Mouse (Mus musculus) limb, embryonic 10.5 days (tissue): ENCODE results near the gene Inafm2. TPM values are rescaled to one million over a fixed set of nuclear protein-coding genes. Genes with fewer than 3 reads are reported as not detected.

Experiments used
- DNase-seq: peaks from one replicate; pipeline ENCODE4 v3.0.0-alpha.2; 2017; ENCODE audit warnings: low spot score
- H3K27ac ChIP-seq: fragments of 300-500 bp; sonication (generic); 2 replicates; pipeline ENCODE4 v1.5.1; 2016; ENCODE audit warnings: mild to moderate bottlenecking
- H3K27me3 ChIP-seq: fragments of 300-500 bp; sonication (generic); 2 replicates; pipeline ENCODE4 v1.6.1; 2016; ENCODE audit warnings: low read depth, mild to moderate bottlenecking; ENCODE audit not compliant: poor library complexity, severe bottlenecking
- H3K36me3 ChIP-seq: fragments of 300-500 bp; sonication (generic); 2 replicates; pipeline ENCODE4 v1.6.1; 2016; ENCODE audit warnings: mild to moderate bottlenecking, moderate library complexity
- H3K4me1 ChIP-seq: fragments of 300-500 bp; sonication (generic); 2 replicates; pipeline ENCODE4 v1.6.1; 2016
- H3K4me3 ChIP-seq: fragments of 300-500 bp; sonication (generic); 2 replicates; pipeline ENCODE4 v1.5.1; 2016; ENCODE audit warnings: mild to moderate bottlenecking, moderate library complexity
- H3K9me3 ChIP-seq: fragments of 300-500 bp; sonication (generic); replicated peaks from 2 replicates; pipeline ENCODE4 v1.6.1; 2016; ENCODE audit warnings: mild to moderate bottlenecking
- WGBS: fragments of 180-500 bp; shearing (Covaris S2); methylation state at CpG from one replicate; pipeline ENCODE4 v1.1.7; 2016; 5-methylcytosine and 5-hydroxymethylcytosine counted together
- polyA plus RNA-seq: library from polyadenylated mRNA; unstranded; fragments of >200 nt; fragmentation: Nextera tagmentation; extraction: Ambion mirVana; gene quantifications from 2 replicates; pipeline ENCODE4 v1.2.1, GENCODE M21; 2016

The Inafm2 gene
- polyA plus RNA-seq, 1 experiment from 2014 or later, result 16.3 TPM

GRCm38 (mm10) chr2:118764094-118764831, 18.7 kb downstream of the Inafm2 start:
- peak; percentile 60 for DNase-seq
- Histone ChIP-seq H3K36me3 (0 out of 2 replicates have a peak, but pooled peaks cover 4% of the 10 kb centered on the region), H3K27ac (no peak overlapping the region), H3K9me3 (no peaks in the 10 kb centered on the region), H3K27me3 (peaks cover 52% of the 10 kb centered on the region), H3K4me3 (no peak overlapping the region), H3K4me1 (peaks cover 27% of the 10 kb centered on the region)
- 26% methylated on average over 11 of the region's 11 CpGs for WGBS

- H3K4me1 ChIP-seq, result peaks cover 24% of the 10 kb centered on the region
- no peak for DNase-seq
- H3K36me3 ChIP-seq, result 0 out of 2 replicates have a peak, but pooled peaks cover 4% of the 10 kb centered on the region
- H3K27ac ChIP-seq, result no peak overlapping the region
- WGBS, result 88% methylated on average over 5 of the region's 5 CpGs
- no peak overlapping the region for H3K4me3 ChIP-seq
- peaks cover 47% of the 10 kb centered on the region for H3K27me3 ChIP-seq
- no peaks in the 10 kb centered on the region for H3K9me3 ChIP-seq
Measured at GRCm38 (mm10) chr2:118764875-118765274, 19.3 kb downstream of the Inafm2 start.

GRCm38 (mm10) chr2:118766041-118767033, 20.8 kb downstream of the Inafm2 start:
- 73% methylated on average over 10 of the region's 10 CpGs for WGBS
- Histone ChIP-seq H3K4me1 (peaks cover 21% of the 10 kb centered on the region), H3K27ac (no peak overlapping the region), H3K36me3 (0 out of 2 replicates have a peak, but pooled peaks cover 4% of the 10 kb centered on the region), H3K27me3 (peaks cover 32% of the 10 kb centered on the region), H3K4me3 (no peak overlapping the region), H3K9me3 (no peaks in the 10 kb centered on the region)
- no peak for DNase-seq

- no peaks in the 10 kb centered on the region for H3K36me3 ChIP-seq
- H3K27ac ChIP-seq, result no peak within 1 kb of the TSS
- no peak within 1 kb of the TSS for H3K4me3 ChIP-seq
- H3K9me3 ChIP-seq, result no peaks in the 10 kb centered on the region
- 82% methylated on average over 6 of the region's 6 CpGs for WGBS
- H3K27me3 ChIP-seq, result no peaks in the 10 kb centered on the region; the same call in 1 of the 2 replicates
- no peak for DNase-seq
- H3K4me1 ChIP-seq, result 0 out of 2 replicates have a peak, but pooled peaks cover 2% of the 10 kb centered on the region
Measured at GRCm38 (mm10) chr2:118772158-118772874, 26.8 kb downstream of the Inafm2 start, which contains the start of gene Phgr1. TSS of gene Phgr1 (plus strand) at chr2:118772769.

- Histone ChIP-seq H3K4me1 (peaks cover 10% of the 10 kb centered on the region), H3K27me3 (peaks cover 4% of the 10 kb centered on the region; the same call in 1 of the 2 replicates), H3K36me3 (no peaks in the 10 kb centered on the region), H3K27ac (no peak overlapping the region), H3K9me3 (no peaks in the 10 kb centered on the region), H3K4me3 (no peak overlapping the region)
- DNase-seq, result no peak
- WGBS, result 84% methylated on average over 2 of the region's 2 CpGs
Measured at GRCm38 (mm10) chr2:118774536-118774935, 29.0 kb downstream of the Inafm2 start.

GRCm38 (mm10) chr2:118775396-118775795, 29.8 kb downstream of the Inafm2 start:
- Histone ChIP-seq H3K4me3 (no peak overlapping the region), H3K36me3 (no peaks in the 10 kb centered on the region), H3K27me3 (peaks cover 10% of the 10 kb centered on the region), H3K4me1 (peaks cover 17% of the 10 kb centered on the region), H3K9me3 (no peaks in the 10 kb centered on the region), H3K27ac (no peak overlapping the region)
- WGBS, result 72% methylated on average over 1 of the region's 1 CpGs
- DNase-seq, result no peak

GRCm38 (mm10) chr2:118775846-118776245, 30.3 kb downstream of the Inafm2 start:
- no peak overlapping the region for H3K27ac ChIP-seq
- no peak overlapping the region for H3K4me3 ChIP-seq
- no peak for DNase-seq
- H3K27me3 ChIP-seq, result peaks cover 14% of the 10 kb centered on the region
- no peaks in the 10 kb centered on the region for H3K9me3 ChIP-seq
- H3K4me1 ChIP-seq, result peaks cover 17% of the 10 kb centered on the region
- 61% methylated on average over 4 of the region's 4 CpGs for WGBS
- H3K36me3 ChIP-seq, result no peaks in the 10 kb centered on the region

GRCm38 (mm10) chr2:118776295-118776694, 30.7 kb downstream of the Inafm2 start:
- Histone ChIP-seq H3K9me3 (no peaks in the 10 kb centered on the region), H3K27ac (no peak overlapping the region), H3K4me3 (no peak overlapping the region), H3K36me3 (no peaks in the 10 kb centered on the region), H3K27me3 (peaks cover 17% of the 10 kb centered on the region), H3K4me1 (peaks cover 17% of the 10 kb centered on the region)
- WGBS, result 84% methylated on average over 2 of the region's 2 CpGs
- DNase-seq, result no peak

- H3K36me3 ChIP-seq, result no peaks in the 10 kb centered on the region
- H3K4me1 ChIP-seq, result peaks cover 17% of the 10 kb centered on the region
- H3K9me3 ChIP-seq, result no peaks in the 10 kb centered on the region
- H3K4me3 ChIP-seq, result no peak overlapping the region
- WGBS, result 77% methylated on average over 4 of the region's 4 CpGs
- peaks cover 17% of the 10 kb centered on the region for H3K27me3 ChIP-seq
- no peak for DNase-seq
- no peak overlapping the region for H3K27ac ChIP-seq
Measured at GRCm38 (mm10) chr2:118778418-118778817, 32.9 kb downstream of the Inafm2 start.

- H3K9me3 ChIP-seq, result no peaks in the 10 kb centered on the region
- H3K4me3 ChIP-seq, result peak overlapping the region; percentile 52
- DNase-seq, result no peak
- 8% methylated on average over 10 of the region's 10 CpGs for WGBS
- H3K36me3 ChIP-seq, result no peaks in the 10 kb centered on the region
- peaks cover 17% of the 10 kb centered on the region for H3K27me3 ChIP-seq
- 0 out of 2 replicates have a peak overlapping the region, but pooled peaks have one; percentile 17 for H3K27ac ChIP-seq
- H3K4me1 ChIP-seq, result peaks cover 17% of the 10 kb centered on the region
Measured at GRCm38 (mm10) chr2:118779065-118779464, 33.5 kb downstream of the Inafm2 start.

GRCm38 (mm10) chr2:118779504-118780480, 34.2 kb downstream of the Inafm2 start, which contains the start of gene Disp2:
TSS of gene Disp2 (plus strand) at chr2:118779719.
- DNase-seq, result peak; percentile 98
- Histone ChIP-seq H3K27me3 (peaks cover 17% of the 10 kb centered on the region), H3K9me3 (no peaks in the 10 kb centered on the region), H3K36me3 (no peaks in the 10 kb centered on the region), H3K27ac (0 out of 2 replicates have a peak within 1 kb of the TSS, but pooled peaks have one; percentile 17), H3K4me1 (peaks cover 17% of the 10 kb centered on the region), H3K4me3 (peak within 1 kb of the TSS; percentile 52)
- 14% methylated on average over 39 of the region's 39 CpGs for WGBS
